Mouse (Mus musculus): Measurements from ENCODE around the gene Rab9. TPM values are rescaled to one million over a fixed set of nuclear protein-coding genes. Genes with fewer than 3 reads are reported as not detected.
"Not testable (repeated sequence)": the region's sequence is repeated elsewhere in the genome, so short reads cannot be mapped to it uniquely, and the experiment has no call there.

The Rab9 gene
- polyA plus RNA-seq (2014; fragmentation: Nextera tagmentation; extraction: Ambion mirVana), result 55.1 and 60.9 TPM in 2 replicates

DNA sequence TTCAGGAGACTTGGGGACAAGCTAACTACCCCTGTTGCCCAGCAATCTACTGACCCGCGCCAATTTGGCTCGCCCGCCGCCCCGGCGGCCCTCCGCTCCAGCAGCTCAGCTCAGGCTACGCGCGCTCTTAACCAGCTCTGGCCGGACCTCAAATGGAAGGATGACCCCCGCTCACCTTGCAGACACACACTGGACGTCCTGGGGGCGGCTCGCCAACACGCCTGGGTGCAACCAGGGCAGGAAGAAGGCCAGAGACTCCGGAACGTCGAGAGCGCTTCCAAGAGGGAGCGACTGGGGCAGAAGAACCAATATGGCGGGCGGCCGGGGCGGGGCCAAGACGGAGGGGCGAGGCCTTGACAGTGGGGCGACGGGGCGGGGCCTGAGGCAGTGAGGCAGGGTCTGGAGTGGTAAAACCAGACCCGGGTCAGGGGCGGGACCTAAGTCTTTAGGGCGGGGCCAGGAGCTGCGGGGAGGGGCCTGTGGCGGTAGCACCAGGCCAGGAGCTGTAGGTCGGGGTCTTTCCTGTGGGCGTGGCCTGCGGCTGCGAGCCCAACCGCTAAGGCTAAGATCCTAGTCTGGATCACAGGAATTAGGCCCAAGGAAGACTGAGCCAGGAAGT is at the start of gene Rab9:
Gene Rab9, minus strand, starts transcription at position 503 of the 619 bp plus-strand sequence.
- Histone ChIP-seq H3K27ac (peak within 1 kb of the TSS; percentile 82), H3K9me3 (ENCODE audit: control insufficient read depth, low read length) (no peaks in the 10 kb centered on the region), H3K4me2 (replicated peaks) (peak within 1 kb of the TSS; percentile 65), H3K36me3 (replicated peaks; ENCODE audit: control insufficient read depth, insufficient read depth) (no peaks in the 10 kb centered on the region), H3K4me3 (replicated peaks; ENCODE audit: low read length) (peak within 1 kb of the TSS; percentile 60), H3K9ac (peak within 1 kb of the TSS; percentile 76), H3K27me3 (ENCODE audit: control insufficient read depth, insufficient read depth, low read length) (no peaks in the 10 kb centered on the region), H3K4me1 (replicated peaks; ENCODE audit: control insufficient read depth, insufficient read depth, low read length) (0 out of 2 replicates have a peak, but pooled peaks cover 6% of the 10 kb centered on the region)
- WGBS, result 17% methylated on average over 33 of the region's 41 CpGs
- ATAC-seq (ENCODE audit: low FRiP score) (peak; percentile 99), DNase-seq (ENCODE audit: low spot score) (peak; percentile 80)

DNA sequence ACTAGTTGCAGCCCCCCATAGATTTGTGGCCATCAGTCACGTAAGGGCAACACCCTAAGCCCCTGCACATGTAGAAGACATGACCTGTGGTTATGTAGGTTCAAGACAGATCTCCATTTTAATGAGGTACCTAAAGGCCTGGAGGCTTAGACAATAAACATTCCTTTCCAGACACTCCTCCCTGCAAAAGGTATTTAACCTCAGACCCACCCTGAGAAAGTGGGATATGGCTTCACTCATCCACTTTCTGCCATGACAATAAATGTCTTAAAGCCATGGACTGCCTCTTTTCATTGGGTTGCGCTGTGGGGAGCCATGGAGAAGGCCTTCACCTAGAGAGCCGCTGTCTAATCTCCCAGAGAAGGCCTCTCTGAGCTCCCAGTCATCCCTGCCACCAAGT is 48.5 kb upstream of the Rab9 start:
- WGBS, result 85% methylated on average over 3 of the region's 3 CpGs
- no peaks in the 10 kb centered on the region for H3K4me1 ChIP-seq (replicated peaks; ENCODE audit: control insufficient read depth, insufficient read depth, low read length)
- ATAC-seq (ENCODE audit: low FRiP score) (no peak), DNase-seq (ENCODE audit: low spot score) (no peak)
- H3K9me3 ChIP-seq (ENCODE audit: control insufficient read depth, low read length), result no peaks in the 10 kb centered on the region
- H3K4me3 ChIP-seq (replicated peaks; ENCODE audit: low read length), result no peak overlapping the region
- H3K4me2 ChIP-seq (replicated peaks), result no peak overlapping the region
- no peaks in the 10 kb centered on the region; the same call in none of the 2 replicates for H3K27me3 ChIP-seq (ENCODE audit: control insufficient read depth, insufficient read depth, low read length)
- H3K9ac ChIP-seq, result no peak overlapping the region
- H3K36me3 ChIP-seq (replicated peaks; ENCODE audit: control insufficient read depth, insufficient read depth), result no peaks in the 10 kb centered on the region
- no peak overlapping the region for H3K27ac ChIP-seq

DNA sequence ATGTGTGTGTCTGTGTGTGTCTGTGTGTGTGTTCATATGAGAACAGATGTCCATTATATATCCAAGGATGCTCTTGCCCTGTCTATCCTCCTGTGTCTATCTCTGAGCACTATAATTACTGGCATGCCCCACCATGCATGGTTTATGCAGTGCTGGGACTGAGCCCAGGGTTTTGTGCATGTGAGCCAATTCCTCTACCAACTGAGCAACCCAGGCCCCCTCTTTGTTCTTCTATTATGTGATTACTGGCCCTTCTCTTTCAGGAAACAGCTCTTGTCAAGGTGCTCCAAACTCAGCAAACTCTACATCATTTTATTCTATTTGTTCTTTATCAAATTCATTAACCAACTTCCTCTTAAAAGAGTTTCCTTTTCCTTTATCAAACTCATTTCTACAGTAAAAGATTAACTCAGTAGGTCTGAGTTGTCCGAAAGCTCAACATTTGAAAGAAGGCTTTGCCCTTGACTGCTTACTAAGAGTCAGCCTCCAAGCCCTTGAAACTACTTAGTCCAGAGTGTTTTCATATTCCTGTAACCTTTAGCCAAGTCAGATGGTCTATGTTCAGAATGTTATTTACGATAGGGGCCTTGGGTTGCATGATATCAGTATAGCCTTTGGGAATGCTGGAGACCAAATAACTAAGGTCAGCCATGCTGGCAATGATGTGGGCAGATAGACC is 46.1 kb upstream of the Rab9 start:
- H3K9ac ChIP-seq, result no peak overlapping the region
- no peak for DNase-seq (ENCODE audit: low spot score)
- H3K4me3 ChIP-seq (replicated peaks; ENCODE audit: low read length), result no peak overlapping the region
- no peak overlapping the region for H3K4me2 ChIP-seq (replicated peaks)
- no peaks in the 10 kb centered on the region for H3K4me1 ChIP-seq (replicated peaks; ENCODE audit: control insufficient read depth, insufficient read depth, low read length)
- no peaks in the 10 kb centered on the region for H3K36me3 ChIP-seq (replicated peaks; ENCODE audit: control insufficient read depth, insufficient read depth)
- no peaks in the 10 kb centered on the region; the same call in none of the 2 replicates for H3K27me3 ChIP-seq (ENCODE audit: control insufficient read depth, insufficient read depth, low read length)
- WGBS, result 95% methylated on average over 2 of the region's 2 CpGs
- no peaks in the 10 kb centered on the region for H3K9me3 ChIP-seq (ENCODE audit: control insufficient read depth, low read length)
- no peak overlapping the region for H3K27ac ChIP-seq
- no peak for ATAC-seq (ENCODE audit: low FRiP score)

GRCm38 (mm10) chrX:166520782-166521181 is 41.1 kb upstream of the Rab9 start:
- Histone ChIP-seq H3K4me3 (replicated peaks; ENCODE audit: low read length) (no peak overlapping the region), H3K4me2 (replicated peaks) (no peak overlapping the region), H3K9me3 (ENCODE audit: control insufficient read depth, low read length) (no peaks in the 10 kb centered on the region), H3K9ac (no peak overlapping the region), H3K27me3 (ENCODE audit: control insufficient read depth, insufficient read depth, low read length) (peaks cover 4% of the 10 kb centered on the region; the same call in 1 of the 2 replicates), H3K27ac (no peak overlapping the region), H3K36me3 (replicated peaks; ENCODE audit: control insufficient read depth, insufficient read depth) (no peaks in the 10 kb centered on the region), H3K4me1 (replicated peaks; ENCODE audit: control insufficient read depth, insufficient read depth, low read length) (no peaks in the 10 kb centered on the region)
- DNase-seq (ENCODE audit: low spot score) (no peak), ATAC-seq (ENCODE audit: low FRiP score) (no peak)
- 86% methylated on average over 5 of the region's 5 CpGs for WGBS

- H3K4me1 ChIP-seq (replicated peaks; ENCODE audit: control insufficient read depth, insufficient read depth, low read length), result no peaks in the 10 kb centered on the region
- H3K4me2 ChIP-seq (replicated peaks), result no peak within 1 kb of the TSS
- H3K27me3 ChIP-seq (ENCODE audit: control insufficient read depth, insufficient read depth, low read length), result peaks cover 12% of the 10 kb centered on the region; the same call in 1 of the 2 replicates
- no peak for DNase-seq (ENCODE audit: low spot score)
- 71% methylated on average over 16 of the region's 16 CpGs for WGBS
- no peak for ATAC-seq (ENCODE audit: low FRiP score)
- H3K9me3 ChIP-seq (ENCODE audit: control insufficient read depth, low read length), result no peaks in the 10 kb centered on the region
- no peak within 1 kb of the TSS for H3K27ac ChIP-seq
- H3K9ac ChIP-seq, result no peak within 1 kb of the TSS
- H3K4me3 ChIP-seq (replicated peaks; ENCODE audit: low read length), result no peak within 1 kb of the TSS
- H3K36me3 ChIP-seq (replicated peaks; ENCODE audit: control insufficient read depth, insufficient read depth), result no peaks in the 10 kb centered on the region
Measured at GRCm38 (mm10) chrX:166518345-166518744, 38.7 kb upstream of the Rab9 start, which contains the start of gene Tceanc. Gene Tceanc (minus strand): TSS chrX:166518567.

- Histone ChIP-seq H3K27me3 (ENCODE audit: control insufficient read depth, insufficient read depth, low read length) (peaks cover 12% of the 10 kb centered on the region; the same call in 1 of the 2 replicates), H3K36me3 (replicated peaks; ENCODE audit: control insufficient read depth, insufficient read depth) (no peaks in the 10 kb centered on the region), H3K4me1 (replicated peaks; ENCODE audit: control insufficient read depth, insufficient read depth, low read length) (no peaks in the 10 kb centered on the region), H3K9me3 (ENCODE audit: control insufficient read depth, low read length) (no peaks in the 10 kb centered on the region), H3K27ac (no peak overlapping the region), H3K4me2 (replicated peaks) (no peak overlapping the region), H3K4me3 (replicated peaks; ENCODE audit: low read length) (no peak overlapping the region), H3K9ac (no peak overlapping the region)
- 92% methylated on average over 1 of the region's 1 CpGs for WGBS
- DNase-seq (ENCODE audit: low spot score), result no peak
- ATAC-seq (ENCODE audit: low FRiP score), result no peak
Measured at GRCm38 (mm10) chrX:166516631-166517030, 37.0 kb upstream of the Rab9 start.

GRCm38 (mm10) chrX:166515923-166516322 is 36.3 kb upstream of the Rab9 start:
- no peak for DNase-seq (ENCODE audit: low spot score)
- Histone ChIP-seq H3K9me3 (ENCODE audit: control insufficient read depth, low read length) (no peaks in the 10 kb centered on the region), H3K27ac (no peak overlapping the region), H3K4me2 (replicated peaks) (no peak overlapping the region), H3K4me3 (replicated peaks; ENCODE audit: low read length) (no peak overlapping the region), H3K9ac (no peak overlapping the region), H3K27me3 (ENCODE audit: control insufficient read depth, insufficient read depth, low read length) (peaks cover 12% of the 10 kb centered on the region; the same call in 1 of the 2 replicates), H3K36me3 (replicated peaks; ENCODE audit: control insufficient read depth, insufficient read depth) (no peaks in the 10 kb centered on the region), H3K4me1 (replicated peaks; ENCODE audit: control insufficient read depth, insufficient read depth, low read length) (no peaks in the 10 kb centered on the region)
- no peak for ATAC-seq (ENCODE audit: low FRiP score)
- 89% methylated on average over 3 of the region's 3 CpGs for WGBS

- not testable (repeated sequence) for H3K4me3 ChIP-seq (replicated peaks; ENCODE audit: low read length); H3K36me3 ChIP-seq (replicated peaks; ENCODE audit: control insufficient read depth, insufficient read depth); ATAC-seq (ENCODE audit: low FRiP score); H3K9me3 ChIP-seq (ENCODE audit: control insufficient read depth, low read length); H3K4me1 ChIP-seq (replicated peaks; ENCODE audit: control insufficient read depth, insufficient read depth, low read length); H3K9ac ChIP-seq; DNase-seq (ENCODE audit: low spot score); H3K27ac ChIP-seq
- peak overlapping the region; percentile 29 for H3K4me2 ChIP-seq (replicated peaks)
- peaks cover 12% of the 10 kb centered on the region; the same call in 1 of the 2 replicates for H3K27me3 ChIP-seq (ENCODE audit: control insufficient read depth, insufficient read depth, low read length)
- 36% methylated on average over 12 of the region's 12 CpGs for whole genome bisulfite sequencing
Measured at GRCm38 (mm10) chrX:166514035-166514434, 34.4 kb upstream of the Rab9 start.

DNA sequence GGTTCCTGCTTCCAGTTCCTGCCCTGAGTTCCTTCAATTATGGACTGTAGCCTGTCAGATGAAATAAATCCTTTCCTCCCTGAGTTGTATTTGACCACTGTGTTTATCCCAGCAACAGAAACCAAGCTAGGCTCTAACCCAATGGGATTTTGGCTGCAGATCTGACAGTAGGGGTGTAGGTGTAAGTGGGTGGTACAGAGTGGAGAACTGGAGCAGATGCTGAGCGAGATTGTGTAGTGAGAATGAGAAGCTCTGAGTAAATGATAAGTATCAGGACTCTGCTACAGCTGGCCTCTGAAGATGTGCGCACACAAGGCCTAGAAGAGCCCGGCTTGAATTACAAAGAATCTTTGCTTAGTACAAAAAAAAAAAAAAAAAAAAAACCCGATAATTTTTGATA is 32.4 kb upstream of the Rab9 start:
- H3K9ac ChIP-seq, result no peak overlapping the region
- 93% methylated on average over 4 of the region's 4 CpGs for WGBS

More for the DNA sequence above, 32.4 kb upstream of the Rab9 start:
- Histone ChIP-seq H3K36me3 (replicated peaks; ENCODE audit: control insufficient read depth, insufficient read depth) (no peaks in the 10 kb centered on the region), H3K27ac (no peak overlapping the region), H3K4me2 (replicated peaks) (no peak overlapping the region), H3K4me1 (replicated peaks; ENCODE audit: control insufficient read depth, insufficient read depth, low read length) (no peaks in the 10 kb centered on the region), H3K9me3 (ENCODE audit: control insufficient read depth, low read length) (no peaks in the 10 kb centered on the region), H3K27me3 (ENCODE audit: control insufficient read depth, insufficient read depth, low read length) (peaks cover 12% of the 10 kb centered on the region; the same call in 1 of the 2 replicates), H3K4me3 (replicated peaks; ENCODE audit: low read length) (no peak overlapping the region)
- DNase-seq (ENCODE audit: low spot score) (no peak), ATAC-seq (ENCODE audit: low FRiP score) (no peak)
